Mouse (Mus musculus) heart, postnatal 0 days (tissue): Measurements from ENCODE around the gene Gm10447. TPM values are rescaled to one million over a fixed set of nuclear protein-coding genes. Genes with fewer than 3 reads are reported as not detected.
A peak's percentile ranks its signal among the peaks of the same experiment; 100 is the strongest.

Experiments used
- ATAC-seq: fragments of 200-750 bp; cut with Nextera tagmentation; 2 replicates; pipeline ENCODE4 v1.8.0; 2017; ENCODE audit warnings: low read depth, moderate number of reproducible peaks, moderate library complexity; ENCODE audit not compliant: insufficient read depth
- DNase-seq: peaks from one replicate; pipeline ENCODE4 v3.0.0-alpha.2; 2016; ENCODE audit warnings: low spot score
- H3K27ac ChIP-seq: fragments of 300-500 bp; sonication (generic); 2 replicates; pipeline ENCODE4 v1.5.1; 2014; ENCODE audit warnings: low read depth, mild to moderate bottlenecking
- H3K27me3 ChIP-seq: fragments of 300-500 bp; sonication (generic); 2 replicates; pipeline ENCODE4 v1.6.1; 2014; ENCODE audit warnings: low read length, mixed read lengths; ENCODE audit not compliant: control insufficient read depth, insufficient read depth
- H3K36me3 ChIP-seq: fragments of 300-500 bp; sonication (generic); replicated peaks from 2 replicates; pipeline ENCODE4 v1.6.1; 2014; ENCODE audit warnings: low read length, mixed read lengths; ENCODE audit not compliant: control insufficient read depth, insufficient read depth
- H3K4me1 ChIP-seq: fragments of 300-500 bp; sonication (generic); 2 replicates; pipeline ENCODE4 v1.6.1; 2014; ENCODE audit warnings: antibody characterized with exemption; ENCODE audit not compliant: control insufficient read depth, insufficient read depth
- H3K4me2 ChIP-seq: fragments of 300-500 bp; sonication (generic); 2 replicates; pipeline ENCODE4 v1.6.1; 2014; ENCODE audit warnings: low read depth, mild to moderate bottlenecking, low read length, moderate library complexity
- H3K4me3 ChIP-seq: fragments of 300-500 bp; sonication (generic); 2 replicates; pipeline ENCODE4 v1.5.1; 2014; ENCODE audit warnings: low read depth, low read length
- H3K9ac ChIP-seq: fragments of 300-500 bp; sonication (generic); replicated peaks from 2 replicates; pipeline ENCODE4 v1.6.1; 2014; ENCODE audit warnings: low read depth, low read length, mixed read lengths
- H3K9me3 ChIP-seq: fragments of 300-500 bp; sonication (generic); replicated peaks from 2 replicates; pipeline ENCODE4 v1.6.1; 2016; ENCODE audit warnings: low read length; ENCODE audit not compliant: control insufficient read depth
- CTCF ChIP-seq: IDR thresholded peaks from 2 replicates; pipeline ENCODE4 v1.5.1; 2016; ENCODE audit warnings: antibody characterized with exemption, control low read depth, low read depth
- EP300 ChIP-seq: IDR thresholded peaks from 2 replicates; pipeline ENCODE4 v1.6.1; 2016; ENCODE audit warnings: antibody characterized with exemption, low read depth
- WGBS: fragments of 180-500 bp; shearing (Covaris S2); extraction: QIAGEN DNeasy Blood & Tissue Kit; methylation state at CpG from one replicate; pipeline ENCODE4 v1.1.7; 2014; 5-methylcytosine and 5-hydroxymethylcytosine counted together
- polyA plus RNA-seq: library from polyadenylated mRNA; unstranded; fragments of >200 nt; fragmentation: Nextera tagmentation; extraction: Ambion mirVana; gene quantifications from 2 replicates; pipeline ENCODE4 v1.2.1, GENCODE M21; 2015
- total RNA-seq: library from RNA; depleted of rRNA; stranded (reverse); fragments of >200 nt; gene quantifications from 2 replicates; pipeline ENCODE4 v1.2.3, GENCODE M21; 2014; ENCODE audit warnings: low replicate concordance

Gene Gm10447
- total and polyA plus RNA-seq, 2 experiments from 2014 or later, result 0.04 TPM; not detected in 1

- ATAC-seq (no peak), DNase-seq (no peak)
- TF ChIP-seq EP300, result no peak
- TF ChIP-seq CTCF, result no peak
- Histone ChIP-seq H3K36me3 (no peaks in the 10 kb centered on the region), H3K4me2 (no peak overlapping the region), H3K4me3 (no peak overlapping the region), H3K27me3 (peaks cover 27% of the 10 kb centered on the region), H3K9ac (no peak overlapping the region), H3K27ac (no peak overlapping the region), H3K9me3 (no peaks in the 10 kb centered on the region), H3K4me1 (no peaks in the 10 kb centered on the region)
- 72% methylated on average over 3 of the region's 3 CpGs for WGBS
These were observed 2.1 kb upstream of the Gm10447 start for GRCm38 (mm10) chr11:53458996-53459395.

GRCm38 (mm10) chr11:53457372-53457954 is 553 bp upstream of the Gm10447 start:
- no peak overlapping the region for H3K27ac ChIP-seq
- TF ChIP-seq CTCF (peak; percentile 9; the same call in 1 of the 2 replicates), EP300 (no peak)
- WGBS, result 8% methylated on average over 28 of the region's 29 CpGs
- H3K4me3 ChIP-seq, result peak overlapping the region; percentile 60
- H3K27me3 ChIP-seq, result peaks cover 13% of the 10 kb centered on the region
- ATAC-seq (peak; percentile 22; the same call in 1 of the 2 replicates), DNase-seq (no peak)
- no peaks in the 10 kb centered on the region for H3K36me3 ChIP-seq
- no peaks in the 10 kb centered on the region for H3K9me3 ChIP-seq
- no peaks in the 10 kb centered on the region for H3K4me1 ChIP-seq
- peak overlapping the region; percentile 92 for H3K4me2 ChIP-seq
- H3K9ac ChIP-seq, result peak overlapping the region; percentile 27

GRCm38 (mm10) chr11:53453031-53453430 is 3.9 kb downstream of the Gm10447 start:
- Histone ChIP-seq H3K9ac (no peak overlapping the region), H3K4me3 (no peak overlapping the region), H3K27ac (no peak overlapping the region), H3K4me1 (no peaks in the 10 kb centered on the region), H3K36me3 (no peaks in the 10 kb centered on the region), H3K9me3 (no peaks in the 10 kb centered on the region), H3K27me3 (no peaks in the 10 kb centered on the region), H3K4me2 (no peak overlapping the region)
- ATAC-seq, result no peak
- WGBS, result 72% methylated on average over 5 of the region's 5 CpGs
- no peak for TF ChIP-seq CTCF
- no peak for TF ChIP-seq EP300
- no peak for DNase-seq

- Histone ChIP-seq H3K4me1 (no peaks in the 10 kb centered on the region), H3K4me2 (no peak overlapping the region), H3K9me3 (no peaks in the 10 kb centered on the region), H3K36me3 (no peaks in the 10 kb centered on the region), H3K27ac (no peak overlapping the region), H3K27me3 (no peaks in the 10 kb centered on the region), H3K4me3 (no peak overlapping the region), H3K9ac (no peak overlapping the region)
- WGBS, result 96% methylated on average over 9 of the region's 9 CpGs
- TF ChIP-seq EP300 (no peak), CTCF (no peak)
- ATAC-seq, result no peak
- no peak for DNase-seq
These were observed 4.5 kb downstream of the Gm10447 start for GRCm38 (mm10) chr11:53452396-53452795.

- H3K36me3 ChIP-seq, result no peaks in the 10 kb centered on the region
- H3K9me3 ChIP-seq, result no peaks in the 10 kb centered on the region
- no peak overlapping the region for H3K4me2 ChIP-seq
- ATAC-seq (no peak), DNase-seq (no peak)
- no peak overlapping the region for H3K27ac ChIP-seq
- no peaks in the 10 kb centered on the region for H3K27me3 ChIP-seq
- 66% methylated on average over 2 of the region's 2 CpGs for WGBS
- TF ChIP-seq EP300 (no peak), CTCF (no peak)
- no peak overlapping the region for H3K9ac ChIP-seq
- H3K4me1 ChIP-seq, result no peaks in the 10 kb centered on the region
- no peak overlapping the region for H3K4me3 ChIP-seq
These were observed 5.5 kb downstream of the Gm10447 start for GRCm38 (mm10) chr11:53451361-53451760.
